Mouse (Mus musculus) thymus, adult 2 months (tissue): ENCODE measurements around the gene Spef2. TPM values are rescaled to one million over a fixed set of nuclear protein-coding genes. Genes with fewer than 3 reads are reported as not detected.

Experiments used
- DNase-seq: peaks from one replicate; pipeline ENCODE4 v3.0.0; 2021
- H3K27ac ChIP-seq: fragments of 200-500 bp; 2 replicates; pipeline ENCODE4 v1.5.1; 2012; ENCODE audit warnings: low read length, control low read depth; ENCODE audit not compliant: control insufficient read depth, insufficient read depth
- H3K27me3 ChIP-seq: fragments of 200-500 bp; 2 replicates; pipeline ENCODE4 v1.6.1; 2012; ENCODE audit warnings: mild to moderate bottlenecking, low read length, moderate library complexity, mixed read lengths; ENCODE audit not compliant: control insufficient read depth, insufficient read depth
- H3K36me3 ChIP-seq: fragments of 200-500 bp; 2 replicates; pipeline ENCODE4 v1.6.1; 2012; ENCODE audit warnings: mild to moderate bottlenecking, low read length, moderate library complexity; ENCODE audit not compliant: control insufficient read depth, insufficient read depth
- H3K4me1 ChIP-seq: fragments of 200-500 bp; replicated peaks from 2 replicates; pipeline ENCODE4 v1.6.1; 2012; ENCODE audit warnings: low read length; ENCODE audit not compliant: control insufficient read depth, insufficient read depth
- H3K4me3 ChIP-seq: fragments of 200-500 bp; 2 replicates; pipeline ENCODE4 v1.5.1; 2012; ENCODE audit warnings: mild to moderate bottlenecking, low read length, control low read depth, moderate library complexity; ENCODE audit not compliant: control insufficient read depth, insufficient read depth
- CTCF ChIP-seq: fragments of 200-500 bp; IDR thresholded peaks from 2 replicates; pipeline ENCODE4 v1.5.1; 2012; ENCODE audit warnings: mild to moderate bottlenecking, control low read depth, low read length, moderate library complexity, borderline replicate concordance; ENCODE audit not compliant: control insufficient read depth, poor library complexity, insufficient read depth; ENCODE audit errors: extremely low read depth
- POLR2A ChIP-seq: fragments of 200-500 bp; IDR thresholded peaks from 2 replicates; pipeline ENCODE4 v1.6.1; 2012; ENCODE audit warnings: mild to moderate bottlenecking, low read length, control low read depth, moderate library complexity; ENCODE audit not compliant: control insufficient read depth, poor library complexity, insufficient read depth; ENCODE audit errors: extremely low read depth
- WGBS: fragments of 180-500 bp; shearing (Covaris S2); methylation state at CpG from one replicate; pipeline ENCODE4 v1.1.7; 2018; 5-methylcytosine and 5-hydroxymethylcytosine counted together
- polyA plus RNA-seq: library from polyadenylated mRNA; depleted of rRNA; stranded (reverse); fragments of >200 nt; gene quantifications from 2 replicates; pipeline ENCODE4 v1.2.3, GENCODE M21; 2012

The Spef2 gene
- polyA plus RNA-seq, 1 experiment: 0.18 TPM

GRCm38 (mm10) chr15:9750966-9751365, 2.3 kb upstream of the Spef2 start:
- no peak overlapping the region for H3K27ac ChIP-seq
- 97% methylated on average over 3 of the region's 3 CpGs for WGBS

GRCm38 (mm10) chr15:9747410-9748104, 1.1 kb downstream of the Spef2 start:
- no peaks in the 10 kb centered on the region for H3K36me3 ChIP-seq
- TF ChIP-seq POLR2A (no peak), CTCF (no peak)
- H3K4me1 ChIP-seq: peaks cover 4% of the 10 kb centered on the region
- DNase-seq: no peak
- 40% methylated on average over 5 of the region's 5 CpGs for WGBS
- H3K4me3 ChIP-seq: no peak overlapping the region
- H3K27ac ChIP-seq: no peak overlapping the region
- H3K27me3 ChIP-seq: no peaks in the 10 kb centered on the region

More at GRCm38 (mm10) chr15:9750966-9751365, 2.3 kb upstream of the Spef2 start:
- Histone ChIP-seq H3K4me1 (peaks cover 4% of the 10 kb centered on the region), H3K4me3 (no peak overlapping the region), H3K36me3 (no peaks in the 10 kb centered on the region), H3K27me3 (no peaks in the 10 kb centered on the region)
- TF ChIP-seq CTCF (no peak), POLR2A (no peak)
- no peak for DNase-seq

GRCm38 (mm10) chr15:9742172-9742571, 6.5 kb downstream of the Spef2 start:
- H3K4me1 ChIP-seq: no peaks in the 10 kb centered on the region
- H3K4me3 ChIP-seq: no peak overlapping the region
- TF ChIP-seq POLR2A (no peak), CTCF (no peak)
- H3K36me3 ChIP-seq: no peaks in the 10 kb centered on the region
- no peaks in the 10 kb centered on the region for H3K27me3 ChIP-seq
- 95% methylated on average over 3 of the region's 3 CpGs for WGBS
- H3K27ac ChIP-seq: no peak overlapping the region
- DNase-seq: no peak

- H3K36me3 ChIP-seq: no peaks in the 10 kb centered on the region
- 0 out of 2 replicates have a peak, but pooled peaks cover 2% of the 10 kb centered on the region for H3K4me1 ChIP-seq
- no peak for DNase-seq
- no peak overlapping the region for H3K27ac ChIP-seq
- 20% methylated on average over 7 of the region's 7 CpGs for WGBS
- no peak overlapping the region for H3K4me3 ChIP-seq
- H3K27me3 ChIP-seq: no peaks in the 10 kb centered on the region
- no peak for TF ChIP-seq CTCF
- TF ChIP-seq POLR2A: no peak
Observed at GRCm38 (mm10) chr15:9714574-9715458, 33.9 kb downstream of the Spef2 start.

- Histone ChIP-seq H3K36me3 (no peaks in the 10 kb centered on the region), H3K4me1 (0 out of 2 replicates have a peak, but pooled peaks cover 2% of the 10 kb centered on the region), H3K27ac (no peak overlapping the region), H3K27me3 (no peaks in the 10 kb centered on the region), H3K4me3 (no peak overlapping the region)
- 82% methylated on average over 3 of the region's 3 CpGs for WGBS
- TF ChIP-seq POLR2A (no peak), CTCF (no peak)
- DNase-seq: no peak
Observed at GRCm38 (mm10) chr15:9713707-9714106, 35.0 kb downstream of the Spef2 start.

GRCm38 (mm10) chr15:9710330-9710729, 38.3 kb downstream of the Spef2 start:
- H3K27me3 ChIP-seq: no peaks in the 10 kb centered on the region
- WGBS: 29% methylated on average over 2 of the region's 2 CpGs
- DNase-seq: no peak
- TF ChIP-seq POLR2A (no peak), CTCF (no peak)
- H3K36me3 ChIP-seq: no peaks in the 10 kb centered on the region
- no peak overlapping the region for H3K4me3 ChIP-seq
- H3K27ac ChIP-seq: no peak overlapping the region
- 0 out of 2 replicates have a peak, but pooled peaks cover 2% of the 10 kb centered on the region for H3K4me1 ChIP-seq
